Mouse (Mus musculus) MEL (cell line): Measurements from ENCODE around the gene Tmem184b.

Experiments used
- BHLHE40 ChIP-seq: IDR thresholded peaks from 2 replicates; pipeline ENCODE4 v1.6.1; 2012; ENCODE audit warnings: low read depth, mild to moderate bottlenecking, inconsistent platforms, low read length, improper control_type of control experiment, borderline replicate concordance
- CHD2 ChIP-seq: IDR thresholded peaks from 2 replicates; pipeline ENCODE4 v1.6.1; 2011; ENCODE audit warnings: low read length, improper control_type of control experiment
- CTCF ChIP-seq, 3 experiments: IDR thresholded peaks in 2 of 3; conservative IDR thresholded peaks in 1 of 3; 2 replicates each; pipeline ENCODE4 v1.5.1; 2011 to 2012; ENCODE audit warnings: low read length in 3 of 3, low read depth in 2 of 3, mild to moderate bottlenecking in 2 of 3, improper control_type of control experiment in 1 of 3, inconsistent platforms in 1 of 3, mixed read lengths in 1 of 3, moderate library complexity in 1 of 3; ENCODE audit not compliant: control insufficient read depth in 1 of 3, insufficient read depth in 1 of 3, poor library complexity in 1 of 3, severe bottlenecking in 1 of 3
- EP300 ChIP-seq, 2 experiments: IDR thresholded peaks; 2 replicates each; pipeline ENCODE4 v1.6.1; 2011; ENCODE audit warnings: improper control_type of control experiment in 2 of 2, low read length in 2 of 2, low read depth in 1 of 2, mild to moderate bottlenecking in 1 of 2
- KAT2A ChIP-seq: conservative IDR thresholded peaks from 2 replicates; pipeline ENCODE4 v1.6.1; 2012; ENCODE audit warnings: low read depth, low read length, improper control_type of control experiment, inconsistent platforms
- MAFK ChIP-seq: IDR thresholded peaks from 2 replicates; pipeline ENCODE4 v1.6.1; 2011; ENCODE audit warnings: low read depth, mild to moderate bottlenecking, low read length, improper control_type of control experiment, borderline replicate concordance
- NELFE ChIP-seq: IDR thresholded peaks from 2 replicates; pipeline ENCODE4 v1.6.1; 2011; ENCODE audit warnings: low read depth, low read length, improper control_type of control experiment
- POLR2A ChIP-seq, 2 experiments: IDR thresholded peaks; 2 replicates each; pipeline ENCODE4 v1.6.1; 2011 to 2012; ENCODE audit warnings: low read length in 2 of 2, mild to moderate bottlenecking in 2 of 2, control low read depth in 1 of 2, improper control_type of control experiment in 1 of 2, low read depth in 1 of 2, moderate library complexity in 1 of 2; ENCODE audit not compliant: control insufficient read depth in 1 of 2, insufficient read depth in 1 of 2, poor library complexity in 1 of 2
- SIN3A ChIP-seq: IDR thresholded peaks from 2 replicates; pipeline ENCODE4 v1.6.1; 2012; ENCODE audit warnings: low read length, improper control_type of control experiment, inconsistent platforms

DNA sequence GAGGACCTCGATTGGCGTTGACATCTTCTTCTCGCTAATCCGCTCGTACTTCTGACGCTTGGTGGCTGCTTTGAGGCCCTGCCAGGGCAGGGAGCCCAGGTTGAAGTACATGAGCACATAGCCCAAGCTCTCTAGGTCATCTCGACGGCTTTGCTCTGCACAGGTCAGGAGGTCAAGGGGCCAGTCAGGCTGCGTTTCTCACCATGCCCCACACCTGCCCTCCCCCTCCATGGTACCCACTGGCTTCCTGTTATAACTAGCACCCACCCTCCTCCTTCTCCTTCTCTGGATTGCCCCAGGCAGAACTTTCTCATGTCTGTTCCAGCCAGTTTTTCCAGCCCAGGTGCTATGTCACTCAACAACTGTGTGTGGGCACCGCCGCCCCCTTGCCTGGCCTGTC, 22.1 kb upstream of the Tmem184b start:
- no peak for TF ChIP-seq CTCF (IDR thresholded peaks at IDR 0.05 in 2 of 3, conservative IDR thresholded peaks at IDR 0.05 in 1 of 3; ENCODE audit: control insufficient read depth in 1 of 3, insufficient read depth in 1 of 3, low read depth in 2 of 3, low read length in 3 of 3, poor library complexity in 1 of 3, severe bottlenecking in 1 of 3)
- TF ChIP-seq CHD2: no peak
- no peak for TF ChIP-seq BHLHE40
- TF ChIP-seq KAT2A: no peak
- TF ChIP-seq NELFE: no peak
- TF ChIP-seq POLR2A (IDR thresholded peaks at IDR 0.05; ENCODE audit: control insufficient read depth in 1 of 2, insufficient read depth in 1 of 2, low read depth in 1 of 2, low read length in 2 of 2, poor library complexity in 1 of 2): no peak
- TF ChIP-seq MAFK: no peak
- TF ChIP-seq EP300 (IDR thresholded peaks at IDR 0.05; ENCODE audit: low read depth in 1 of 2, low read length in 2 of 2): no peak
- no peak for TF ChIP-seq SIN3A
